Mouse (Mus musculus): ENCODE results near the gene Gm4133. TPM values are rescaled to one million over a fixed set of nuclear protein-coding genes. Genes with fewer than 3 reads are reported as not detected.

The Gm4133 gene
- not detected for polyA plus RNA-seq (2014; fragmentation: Illumina TruSeq; extraction: RNeasy Lipid Tissue Mini Kit (QIAGEN cat#74804); ENCODE audit: low read depth, low replicate concordance)

GRCm38 (mm10) chr7:20333965-20334364 is at the start of gene Gm4133:
Gm4133 (minus strand) TSS chr7:20334065.

GRCm38 (mm10) chr7:20375310-20375709 is 41.4 kb upstream of the Gm4133 start, which contains the start of gene Gm5728:
Gm5728 (minus strand) TSS chr7:20375410.

Other genes starting within 250 kb of the Gm4133 start
- gene Vmn1r91, start 234.4 kb downstream of the Gm4133 start, polyA plus RNA-seq (2014; fragmentation: Illumina TruSeq; extraction: RNeasy Lipid Tissue Mini Kit (QIAGEN cat#74804); ENCODE audit: low read depth, low replicate concordance) = not detected
- not detected for gene Gm16442, start 211.5 kb downstream of the Gm4133 start, polyA plus RNA-seq (2014; fragmentation: Illumina TruSeq; extraction: RNeasy Lipid Tissue Mini Kit (QIAGEN cat#74804); ENCODE audit: low read depth, low replicate concordance)
- not detected for gene Vmn1r93, start 195.0 kb downstream of the Gm4133 start, polyA plus RNA-seq (2014; fragmentation: Illumina TruSeq; extraction: RNeasy Lipid Tissue Mini Kit (QIAGEN cat#74804); ENCODE audit: low read depth, low replicate concordance)
- gene Vmn1r94, start 165.7 kb downstream of the Gm4133 start, polyA plus RNA-seq (2014; fragmentation: Illumina TruSeq; extraction: RNeasy Lipid Tissue Mini Kit (QIAGEN cat#74804); ENCODE audit: low read depth, low replicate concordance) = not detected
- gene Vmn1r95, start 140.4 kb downstream of the Gm4133 start, polyA plus RNA-seq (2014; fragmentation: Illumina TruSeq; extraction: RNeasy Lipid Tissue Mini Kit (QIAGEN cat#74804); ENCODE audit: low read depth, low replicate concordance) = not detected
- gene Gm6164, start 128.5 kb downstream of the Gm4133 start, polyA plus RNA-seq (2014; fragmentation: Illumina TruSeq; extraction: RNeasy Lipid Tissue Mini Kit (QIAGEN cat#74804); ENCODE audit: low read depth, low replicate concordance) = not detected
- gene Gm4498, start 100.2 kb downstream of the Gm4133 start, polyA plus RNA-seq (2014; fragmentation: Illumina TruSeq; extraction: RNeasy Lipid Tissue Mini Kit (QIAGEN cat#74804); ENCODE audit: low read depth, low replicate concordance) = not detected
- gene Gm5890, start 71.2 kb downstream of the Gm4133 start, polyA plus RNA-seq (2014; fragmentation: Illumina TruSeq; extraction: RNeasy Lipid Tissue Mini Kit (QIAGEN cat#74804); ENCODE audit: low read depth, low replicate concordance) = not detected
- not detected for gene Gm5728, start 41.3 kb upstream of the Gm4133 start, polyA plus RNA-seq (2014; fragmentation: Illumina TruSeq; extraction: RNeasy Lipid Tissue Mini Kit (QIAGEN cat#74804); ENCODE audit: low read depth, low replicate concordance)
- gene Vmn1r100, start 83.9 kb upstream of the Gm4133 start, polyA plus RNA-seq (2014; fragmentation: Illumina TruSeq; extraction: RNeasy Lipid Tissue Mini Kit (QIAGEN cat#74804); ENCODE audit: low read depth, low replicate concordance) = not detected
- gene Vmn1r101, start 108.5 kb upstream of the Gm4133 start, polyA plus RNA-seq (2014; fragmentation: Illumina TruSeq; extraction: RNeasy Lipid Tissue Mini Kit (QIAGEN cat#74804); ENCODE audit: low read depth, low replicate concordance) = not detected
- not detected for gene Gm10670, start 140.9 kb upstream of the Gm4133 start, polyA plus RNA-seq (2014; fragmentation: Illumina TruSeq; extraction: RNeasy Lipid Tissue Mini Kit (QIAGEN cat#74804); ENCODE audit: low read depth, low replicate concordance)
- not detected for gene Vmn1r103, start 176.5 kb upstream of the Gm4133 start, polyA plus RNA-seq (2014; fragmentation: Illumina TruSeq; extraction: RNeasy Lipid Tissue Mini Kit (QIAGEN cat#74804); ENCODE audit: low read depth, low replicate concordance)
- gene Vmn1r104, start 199.8 kb upstream of the Gm4133 start, polyA plus RNA-seq (2014; fragmentation: Illumina TruSeq; extraction: RNeasy Lipid Tissue Mini Kit (QIAGEN cat#74804); ENCODE audit: low read depth, low replicate concordance) = not detected
- gene Gm5726, start 211.7 kb upstream of the Gm4133 start, polyA plus RNA-seq (2014; fragmentation: Illumina TruSeq; extraction: RNeasy Lipid Tissue Mini Kit (QIAGEN cat#74804); ENCODE audit: low read depth, low replicate concordance) = not detected
- not detected for gene Gm4141, start 242.2 kb upstream of the Gm4133 start, polyA plus RNA-seq (2014; fragmentation: Illumina TruSeq; extraction: RNeasy Lipid Tissue Mini Kit (QIAGEN cat#74804); ENCODE audit: low read depth, low replicate concordance)

Measured in adrenal gland, adult 10 weeks (tissue).